Mouse (Mus musculus) frontal cortex, adult 2 months (tissue): ENCODE measurements around the gene Egfl8. TPM values are rescaled to one million over a fixed set of nuclear protein-coding genes. Genes with fewer than 3 reads are reported as not detected.
A peak's percentile ranks its signal among the peaks of the same experiment; 100 is the strongest.

Experiments used
- DNase-seq, 2 experiments: peaks; one replicate each; pipeline ENCODE4 v3.0.0; 2022; ENCODE audit warnings: low spot score in 1 of 2; ENCODE audit errors: extremely low spot score in 1 of 2
- polyA plus RNA-seq: library from polyadenylated mRNA; depleted of rRNA; stranded (reverse); fragments of >200 nt; gene quantifications from 2 replicates; pipeline ENCODE4 v1.2.3, GENCODE M21; 2012; rRNA removed

Gene Egfl8
- 9.7 and 10.5 TPM in 2 replicates for polyA plus RNA-seq

DNA sequence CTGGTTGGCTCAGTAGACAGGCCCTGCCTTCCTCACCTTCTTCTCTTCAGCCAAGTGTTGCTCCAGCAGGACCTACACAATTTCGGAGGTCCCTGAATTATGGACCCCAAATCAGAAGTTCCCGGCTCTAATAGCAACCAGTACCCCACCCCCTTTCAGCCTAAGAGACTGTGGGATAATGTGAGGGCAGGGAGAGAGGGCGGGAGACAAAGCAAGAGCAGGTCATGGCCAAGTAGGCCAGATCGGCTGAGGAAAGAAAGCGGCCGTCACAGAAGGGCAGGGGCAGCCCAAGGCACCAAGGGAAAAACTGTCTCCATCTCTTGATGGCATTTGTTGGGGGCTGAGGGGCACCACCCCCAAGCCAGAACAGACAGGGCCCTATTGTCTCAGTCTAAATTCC, at the start of gene Egfl8:
Egfl8 (minus strand) TSS at position 101 of the 400 bp plus-strand sequence.
- no peak for DNase-seq

DNA sequence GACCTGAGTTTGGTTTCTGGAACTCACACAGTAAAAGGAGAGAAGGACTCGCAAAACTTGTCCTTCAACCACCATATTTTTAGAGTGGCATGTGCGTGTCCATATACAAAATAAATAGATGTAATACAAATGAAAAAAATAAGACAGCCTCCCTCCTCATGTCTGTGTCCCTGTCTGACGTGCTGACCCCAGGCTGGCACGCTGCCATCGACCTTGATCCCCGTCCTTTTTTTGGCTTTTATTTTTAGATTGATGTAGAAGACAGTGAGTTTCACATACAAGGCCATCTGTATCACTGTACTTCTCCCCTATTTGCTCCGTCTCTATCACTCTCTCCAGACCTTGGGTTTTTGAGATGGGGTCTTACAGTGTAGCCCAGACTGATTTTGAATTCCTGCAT, 48.7 kb upstream of the Egfl8 start:
- no peak for DNase-seq

DNA sequence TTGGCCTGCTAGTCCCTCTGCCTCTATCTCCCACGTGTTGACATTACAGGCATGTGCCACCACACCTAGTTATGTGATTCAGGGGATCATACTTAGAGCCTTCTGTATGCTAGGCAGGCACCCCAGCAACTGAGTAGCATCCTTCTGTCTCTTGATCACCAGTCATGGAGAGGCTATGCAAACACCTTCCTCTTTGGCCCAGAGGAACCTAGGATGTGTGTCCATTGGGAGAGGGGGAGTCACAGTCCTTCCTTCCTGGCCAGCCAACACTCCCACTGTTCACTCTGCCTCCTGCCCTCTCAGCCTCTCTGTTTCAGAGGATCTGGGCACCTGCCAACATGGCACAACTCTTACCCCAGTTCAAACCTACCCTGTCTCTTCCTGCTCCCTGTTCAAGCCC, 47.8 kb upstream of the Egfl8 start:
- DNase-seq, result no peak

DNA sequence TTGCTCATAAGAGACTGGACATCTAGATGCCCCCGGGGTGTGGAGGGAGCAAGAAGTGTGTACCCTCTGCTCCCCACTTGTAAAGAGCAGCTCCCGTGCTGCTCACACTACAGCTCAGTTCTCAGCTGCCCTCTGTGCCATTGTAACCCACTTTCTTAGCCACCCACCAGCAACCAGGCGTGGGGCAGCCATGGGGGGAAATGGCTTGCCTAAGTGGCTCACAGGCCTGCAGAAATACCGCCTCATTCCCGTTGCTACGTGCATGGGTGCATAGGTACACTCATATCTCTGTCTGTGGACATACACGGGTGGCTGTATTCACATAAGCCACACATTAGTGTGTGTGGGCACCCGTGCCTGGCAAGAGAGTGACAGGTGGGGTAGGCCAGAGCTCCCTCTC, 47.2 kb upstream of the Egfl8 start:
- DNase-seq, result no peak

- DNase-seq, result no peak
Observed at GRCm38 (mm10) chr17:34662468-34662867, 46.7 kb upstream of the Egfl8 start.

DNA sequence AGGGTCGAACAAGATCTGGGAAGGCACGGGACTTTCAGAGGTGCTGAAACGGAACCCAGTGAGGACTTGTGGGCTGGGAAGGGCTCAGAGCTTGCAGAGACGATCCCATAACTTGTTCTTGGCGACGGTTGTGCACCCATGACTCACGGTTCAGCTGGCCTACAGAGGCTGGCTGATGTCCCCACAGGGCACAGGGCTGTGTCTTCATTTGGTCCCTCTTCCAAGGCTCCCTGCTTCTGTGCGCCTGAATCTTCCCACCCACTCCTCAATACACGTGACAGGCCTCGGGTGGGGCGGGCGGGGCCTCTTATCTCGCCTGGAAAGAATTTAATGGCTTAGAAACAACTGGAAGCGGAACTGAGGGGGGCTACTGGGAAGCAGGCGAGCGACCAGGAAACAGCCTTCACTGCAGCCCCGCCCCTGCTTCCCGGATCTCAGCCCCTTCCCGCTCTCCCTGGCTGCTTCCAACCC, 45.4 kb upstream of the Egfl8 start:
- no peak for DNase-seq

DNA sequence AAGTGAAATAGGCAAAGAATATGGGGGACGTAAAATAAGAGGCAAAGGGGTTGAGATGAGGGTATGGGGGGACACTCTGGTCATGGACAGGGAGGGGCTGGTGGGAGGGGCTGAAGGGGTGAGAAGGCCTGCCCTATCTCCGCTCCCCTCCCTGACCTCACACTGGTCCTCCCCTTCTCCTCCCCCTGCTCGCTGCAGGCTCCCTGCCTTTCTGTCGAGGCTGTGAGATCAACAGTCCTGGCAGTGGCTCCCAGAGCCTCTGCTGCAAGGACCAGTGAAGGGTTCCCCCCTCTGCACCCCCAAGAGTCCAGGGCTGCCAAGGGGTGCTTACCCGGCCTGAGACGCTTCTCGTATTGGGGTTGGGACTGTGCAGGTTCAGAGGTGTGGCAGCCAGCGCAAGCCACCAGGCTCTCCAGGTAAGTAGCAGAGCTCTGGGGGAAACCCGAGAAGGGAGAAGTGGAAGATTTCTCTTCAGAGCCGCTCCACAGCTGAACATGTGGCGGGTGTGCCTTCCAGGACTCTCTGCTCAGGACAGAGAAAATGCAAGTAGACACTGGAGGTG, 44.6 kb upstream of the Egfl8 start:
- DNase-seq, result no peak

DNA sequence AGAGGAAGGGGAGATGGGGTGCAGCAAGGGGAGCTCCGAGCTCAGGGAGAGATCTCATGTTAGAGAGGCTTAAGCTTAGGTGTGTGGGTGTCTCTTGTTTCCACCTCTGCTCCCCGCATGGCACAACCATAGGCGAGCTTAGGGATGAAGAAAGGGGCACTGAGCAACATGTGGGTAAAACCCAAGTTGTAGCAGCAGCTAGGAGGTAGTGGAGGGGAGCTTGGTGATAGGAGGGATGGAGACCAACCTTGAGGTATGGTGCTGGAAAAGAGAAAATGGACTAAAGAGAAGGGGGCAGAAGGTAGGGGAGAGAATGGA, 44.1 kb upstream of the Egfl8 start:
- DNase-seq, result no peak

DNA sequence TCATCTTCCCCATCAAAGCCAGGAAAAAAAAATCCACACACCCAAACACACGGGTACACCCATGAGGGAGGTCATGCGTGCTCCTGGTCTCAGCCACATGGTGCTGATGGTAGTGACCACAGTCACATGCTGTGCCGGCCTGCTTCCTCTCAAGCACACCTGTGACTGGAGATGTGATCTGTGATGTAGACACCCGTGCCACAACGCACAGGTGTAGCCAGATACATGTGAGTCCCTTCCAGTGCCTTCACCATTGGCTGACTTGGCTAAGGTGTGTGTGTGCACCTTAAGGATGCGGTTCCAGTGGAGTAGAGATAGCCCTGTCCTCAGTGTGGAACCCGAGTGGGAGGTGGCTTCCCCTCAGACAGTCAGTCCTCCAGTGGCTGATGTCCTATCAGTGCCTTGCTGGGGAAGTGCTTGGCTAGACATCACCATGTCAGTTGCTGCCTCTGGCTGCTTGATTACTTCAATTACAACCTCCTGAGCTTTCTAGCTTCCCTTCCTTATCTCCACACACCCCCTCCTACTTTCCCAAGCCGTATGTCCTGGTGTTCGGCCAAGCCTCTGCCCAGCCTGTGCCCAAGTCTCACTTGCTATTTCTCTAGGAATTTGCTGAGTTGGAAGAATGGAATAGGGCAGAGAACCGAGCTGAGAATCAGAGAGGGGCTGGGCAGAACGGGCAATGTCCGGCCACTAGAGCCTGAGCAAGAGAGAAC, 43.6 kb upstream of the Egfl8 start:
- no peak for DNase-seq

DNA sequence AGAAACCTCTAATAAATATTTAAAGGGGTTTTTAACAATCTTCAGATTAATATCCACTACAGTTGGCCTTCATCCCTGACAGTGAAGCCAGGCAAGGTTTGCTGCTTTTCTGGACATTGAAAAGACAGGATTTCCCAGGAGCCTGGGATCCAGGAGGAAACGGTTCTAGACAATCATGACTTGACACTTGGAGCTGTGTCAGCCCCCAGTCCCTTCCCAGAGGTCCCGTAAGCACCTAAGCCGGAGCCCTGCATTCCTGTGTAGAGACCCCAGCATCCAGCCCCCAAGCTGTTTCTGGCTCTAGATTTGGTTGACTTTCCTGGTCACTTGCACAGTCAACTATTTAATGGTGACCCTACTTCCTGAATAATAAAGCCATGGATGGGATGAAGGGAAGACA, 42.8 kb upstream of the Egfl8 start:
- no peak for DNase-seq

- no peak for DNase-seq
Observed at GRCm38 (mm10) chr17:34658145-34658544, 42.4 kb upstream of the Egfl8 start.

GRCm38 (mm10) chr17:34657271-34657670, 41.5 kb upstream of the Egfl8 start:
- no peak for DNase-seq

- DNase-seq, result no peak
Observed at GRCm38 (mm10) chr17:34656666-34657065, 40.9 kb upstream of the Egfl8 start.

- peak in 1 of 2 experiments; percentile 54 for DNase-seq
Observed at GRCm38 (mm10) chr17:34655581-34655991, 39.8 kb upstream of the Egfl8 start.

GRCm38 (mm10) chr17:34655160-34655559, 39.4 kb upstream of the Egfl8 start:
- DNase-seq, result no peak

GRCm38 (mm10) chr17:34654392-34654791, 38.6 kb upstream of the Egfl8 start:
- no peak for DNase-seq

- DNase-seq, result peak in 1 of 2 experiments; percentile 75
Observed at GRCm38 (mm10) chr17:34653746-34654285, 38.0 kb upstream of the Egfl8 start.

GRCm38 (mm10) chr17:34652985-34653384, 37.2 kb upstream of the Egfl8 start:
- DNase-seq, result no peak

- DNase-seq, result no peak
Observed at GRCm38 (mm10) chr17:34652546-34652945, 36.8 kb upstream of the Egfl8 start.

- DNase-seq, result no peak
Observed at GRCm38 (mm10) chr17:34651507-34652221, 35.9 kb upstream of the Egfl8 start.

DNA sequence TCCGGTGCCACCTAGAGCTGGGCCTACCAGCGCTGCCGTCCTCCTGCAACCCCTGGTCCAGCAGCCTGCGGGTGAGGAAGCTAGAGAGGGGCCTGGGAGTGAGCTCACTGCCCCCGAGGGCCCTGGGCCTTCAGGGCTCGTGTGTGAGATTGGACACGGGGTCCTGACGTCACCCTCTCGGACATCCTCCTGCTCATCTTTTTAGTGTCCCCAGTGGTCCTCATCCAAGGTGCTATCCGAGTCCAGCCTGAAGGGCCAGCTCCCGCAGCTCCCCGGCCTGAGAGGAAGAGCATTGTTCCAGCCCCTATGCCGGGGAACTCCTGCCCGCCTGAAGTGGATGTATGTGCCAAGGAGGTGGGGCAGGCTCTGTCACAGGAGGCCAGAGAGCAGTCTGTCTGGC, 35.0 kb upstream of the Egfl8 start:
- no peak for DNase-seq
